Mouse (Mus musculus): ENCODE data around the gene Klk1b4. TPM values are rescaled to one million over a fixed set of nuclear protein-coding genes. Genes with fewer than 3 reads are reported as not detected.
"Not testable (repeated sequence)": the region's sequence is repeated elsewhere in the genome, so short reads cannot be mapped to it uniquely, and the experiment has no call there.

Gene Klk1b4
- total and polyA plus RNA-seq, 2 experiments from 2014 or later: not detected

GRCm38 (mm10) chr7:44246984-44247470 lies 39.8 kb downstream of the Klk1b4 start:
- DNase-seq (ENCODE audit: low spot score): peak; percentile 39
- H3K4me2 ChIP-seq (ENCODE audit: low read depth, low read length): peak overlapping the region; percentile 88
- no peak for TF ChIP-seq CTCF (IDR thresholded peaks at IDR 0.05; ENCODE audit: low read depth)
- TF ChIP-seq EP300 (IDR thresholded peaks at IDR 0.05; ENCODE audit: low read depth): no peak
- under 1% methylated on average over 21 of the region's 23 CpGs for WGBS
- peaks cover 32% of the 10 kb centered on the region for H3K36me3 ChIP-seq (replicated peaks; ENCODE audit: control insufficient read depth, insufficient read depth, low read length)
- ATAC-seq (ENCODE audit: insufficient read depth, low read depth): peak; percentile 61
- peak overlapping the region; percentile 97 for H3K9ac ChIP-seq (replicated peaks; ENCODE audit: low read depth, low read length)
- peak overlapping the region; percentile 72 for H3K4me3 ChIP-seq (ENCODE audit: low read depth, low read length)
- H3K27ac ChIP-seq (ENCODE audit: low read depth): peak overlapping the region; percentile 87
- H3K9me3 ChIP-seq (replicated peaks; ENCODE audit: control insufficient read depth, low read length): no peaks in the 10 kb centered on the region
- H3K27me3 ChIP-seq (ENCODE audit: control insufficient read depth, insufficient read depth, low read length): no peaks in the 10 kb centered on the region
- peaks cover 12% of the 10 kb centered on the region for H3K4me1 ChIP-seq (ENCODE audit: control insufficient read depth, insufficient read depth)

DNA sequence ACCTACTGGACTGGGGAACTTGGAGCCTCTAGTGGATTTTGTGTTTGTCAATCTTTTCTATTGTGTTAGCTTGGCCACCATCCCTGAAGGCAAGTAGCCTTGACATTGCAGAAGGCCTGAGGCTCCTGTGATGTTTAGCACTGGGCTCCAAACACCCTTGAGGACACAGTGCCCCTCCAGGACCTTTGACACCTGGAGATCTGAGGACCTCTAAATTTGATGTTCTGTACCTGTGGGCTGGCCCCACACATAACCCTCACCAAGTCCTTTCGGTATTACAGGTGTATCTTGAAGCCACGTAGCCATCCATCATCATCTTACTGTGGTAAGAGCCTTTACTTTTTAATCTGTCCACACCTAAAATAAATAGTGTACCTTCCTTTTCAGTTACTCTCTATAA lies 40.7 kb downstream of the Klk1b4 start:
- 86% methylated on average over 2 of the region's 2 CpGs for WGBS
- DNase-seq (ENCODE audit: low spot score) (no peak), ATAC-seq (ENCODE audit: insufficient read depth, low read depth) (no peak)
- peaks cover 41% of the 10 kb centered on the region for H3K36me3 ChIP-seq (replicated peaks; ENCODE audit: control insufficient read depth, insufficient read depth, low read length)
- TF ChIP-seq EP300 (IDR thresholded peaks at IDR 0.05; ENCODE audit: low read depth) (no peak), CTCF (IDR thresholded peaks at IDR 0.05; ENCODE audit: low read depth) (no peak)
- H3K9me3 ChIP-seq (replicated peaks; ENCODE audit: control insufficient read depth, low read length): no peaks in the 10 kb centered on the region
- peak overlapping the region; percentile 88 for H3K4me2 ChIP-seq (ENCODE audit: low read depth, low read length)
- H3K27ac ChIP-seq (ENCODE audit: low read depth): no peak overlapping the region
- peaks cover 12% of the 10 kb centered on the region for H3K4me1 ChIP-seq (ENCODE audit: control insufficient read depth, insufficient read depth)
- H3K4me3 ChIP-seq (ENCODE audit: low read depth, low read length): peak overlapping the region; percentile 72; the same call in 1 of the 2 replicates
- H3K9ac ChIP-seq (replicated peaks; ENCODE audit: low read depth, low read length): no peak overlapping the region
- H3K27me3 ChIP-seq (ENCODE audit: control insufficient read depth, insufficient read depth, low read length): no peaks in the 10 kb centered on the region

- Histone ChIP-seq H3K27ac (ENCODE audit: low read depth) (no peak overlapping the region), H3K36me3 (replicated peaks; ENCODE audit: control insufficient read depth, insufficient read depth, low read length) (peaks cover 49% of the 10 kb centered on the region), H3K4me3 (ENCODE audit: low read depth, low read length) (no peak overlapping the region), H3K4me1 (ENCODE audit: control insufficient read depth, insufficient read depth) (peaks cover 12% of the 10 kb centered on the region), H3K9me3 (replicated peaks; ENCODE audit: control insufficient read depth, low read length) (no peaks in the 10 kb centered on the region), H3K9ac (replicated peaks; ENCODE audit: low read depth, low read length) (no peak overlapping the region), H3K27me3 (ENCODE audit: control insufficient read depth, insufficient read depth, low read length) (no peaks in the 10 kb centered on the region), H3K4me2 (ENCODE audit: low read depth, low read length) (no peak overlapping the region)
- ATAC-seq (ENCODE audit: insufficient read depth, low read depth) (no peak), DNase-seq (ENCODE audit: low spot score) (no peak)
- 91% methylated on average over 4 of the region's 4 CpGs for WGBS
- TF ChIP-seq EP300 (IDR thresholded peaks at IDR 0.05; ENCODE audit: low read depth): no peak
- TF ChIP-seq CTCF (IDR thresholded peaks at IDR 0.05; ENCODE audit: low read depth): no peak
Observed at GRCm38 (mm10) chr7:44249248-44249647, 42.0 kb downstream of the Klk1b4 start.

DNA sequence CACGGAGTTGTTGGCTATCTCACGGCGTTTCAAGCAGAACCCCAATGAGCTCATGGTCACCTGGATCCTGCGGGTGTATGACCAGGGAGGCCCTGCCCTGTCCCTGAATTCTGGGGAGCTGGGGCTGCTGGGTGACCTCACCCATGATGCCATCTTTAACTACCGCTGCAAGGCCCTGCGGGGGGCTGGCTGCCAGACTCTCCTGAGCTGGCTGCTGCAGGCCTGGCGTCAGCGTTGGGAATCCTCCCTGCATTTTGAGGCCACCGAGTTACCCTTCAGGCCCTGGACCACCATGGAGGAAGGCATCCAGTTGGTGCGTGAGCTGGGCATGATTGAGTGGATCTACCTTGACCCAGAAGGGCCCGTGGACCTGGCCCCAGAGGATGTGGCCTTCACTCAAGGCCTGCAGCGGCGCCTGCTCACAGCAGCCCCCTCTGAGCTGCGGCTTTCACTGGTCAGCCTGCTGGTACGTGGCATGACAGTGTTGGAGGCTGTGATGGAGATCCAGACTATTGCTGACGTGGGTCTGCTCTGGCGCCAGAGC lies 43.6 kb downstream of the Klk1b4 start:
- H3K27ac ChIP-seq (ENCODE audit: low read depth); H3K4me3 ChIP-seq (ENCODE audit: low read depth, low read length); H3K4me1 ChIP-seq (ENCODE audit: control insufficient read depth, insufficient read depth); H3K27me3 ChIP-seq (ENCODE audit: control insufficient read depth, insufficient read depth, low read length); H3K4me2 ChIP-seq (ENCODE audit: low read depth, low read length); H3K9ac ChIP-seq (replicated peaks; ENCODE audit: low read depth, low read length); DNase-seq (ENCODE audit: low spot score); ATAC-seq (ENCODE audit: insufficient read depth, low read depth); H3K9me3 ChIP-seq (replicated peaks; ENCODE audit: control insufficient read depth, low read length): not testable (repeated sequence)
- peaks cover 49% of the 10 kb centered on the region for H3K36me3 ChIP-seq (replicated peaks; ENCODE audit: control insufficient read depth, insufficient read depth, low read length)
- 84% methylated on average over 17 of the region's 17 CpGs for WGBS

- ATAC-seq (ENCODE audit: insufficient read depth, low read depth): no peak
- 61% methylated on average over 15 of the region's 15 CpGs for WGBS
- no peak overlapping the region for H3K4me2 ChIP-seq (ENCODE audit: low read depth, low read length)
Observed at GRCm38 (mm10) chr7:44253023-44253616, 45.9 kb downstream of the Klk1b4 start.

DNA sequence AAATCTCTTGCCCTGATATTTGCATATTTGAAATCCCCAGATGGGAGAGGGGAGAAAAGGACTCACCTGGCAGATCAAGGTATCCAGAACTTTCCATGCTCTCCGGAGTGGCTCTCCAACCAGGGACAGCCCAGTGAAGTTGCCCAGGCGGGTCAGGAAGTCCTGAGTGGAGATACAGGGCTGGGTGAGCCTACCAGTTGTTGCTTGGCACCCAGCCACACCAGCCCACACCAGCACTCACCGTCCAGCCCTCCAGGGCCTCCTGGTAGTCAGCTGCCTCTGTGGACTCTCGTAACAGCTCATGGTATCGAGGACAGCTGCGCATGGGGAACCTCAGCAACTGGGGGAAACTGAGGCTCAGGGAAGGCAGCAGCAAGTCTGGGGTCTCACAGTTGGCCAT lies 47.7 kb downstream of the Klk1b4 start:
- Histone ChIP-seq H3K9me3 (replicated peaks; ENCODE audit: control insufficient read depth, low read length) (no peaks in the 10 kb centered on the region), H3K9ac (replicated peaks; ENCODE audit: low read depth, low read length) (no peak overlapping the region), H3K27me3 (ENCODE audit: control insufficient read depth, insufficient read depth, low read length) (no peaks in the 10 kb centered on the region), H3K27ac (ENCODE audit: low read depth) (no peak overlapping the region), H3K4me1 (ENCODE audit: control insufficient read depth, insufficient read depth) (no peaks in the 10 kb centered on the region), H3K36me3 (replicated peaks; ENCODE audit: control insufficient read depth, insufficient read depth, low read length) (peaks cover 29% of the 10 kb centered on the region), H3K4me2 (ENCODE audit: low read depth, low read length) (no peak overlapping the region), H3K4me3 (ENCODE audit: low read depth, low read length) (no peak overlapping the region)
- WGBS: 38% methylated on average over 6 of the region's 6 CpGs
- no peak for TF ChIP-seq EP300 (IDR thresholded peaks at IDR 0.05; ENCODE audit: low read depth)
- TF ChIP-seq CTCF (IDR thresholded peaks at IDR 0.05; ENCODE audit: low read depth): no peak
- ATAC-seq (ENCODE audit: insufficient read depth, low read depth): no peak
- peak; percentile 9 for DNase-seq (ENCODE audit: low spot score)

More at GRCm38 (mm10) chr7:44253023-44253616, 45.9 kb downstream of the Klk1b4 start:
- Histone ChIP-seq H3K36me3 (replicated peaks; ENCODE audit: control insufficient read depth, insufficient read depth, low read length) (peaks cover 47% of the 10 kb centered on the region), H3K9ac (replicated peaks; ENCODE audit: low read depth, low read length) (no peak overlapping the region), H3K27ac (ENCODE audit: low read depth) (no peak overlapping the region), H3K9me3 (replicated peaks; ENCODE audit: control insufficient read depth, low read length) (no peaks in the 10 kb centered on the region), H3K4me1 (ENCODE audit: control insufficient read depth, insufficient read depth) (peaks cover 1% of the 10 kb centered on the region), H3K27me3 (ENCODE audit: control insufficient read depth, insufficient read depth, low read length) (no peaks in the 10 kb centered on the region), H3K4me3 (ENCODE audit: low read depth, low read length) (no peak overlapping the region)
- TF ChIP-seq EP300 (IDR thresholded peaks at IDR 0.05; ENCODE audit: low read depth): no peak
- TF ChIP-seq CTCF (IDR thresholded peaks at IDR 0.05; ENCODE audit: low read depth): no peak
- no peak for DNase-seq (ENCODE audit: low spot score)
